Mouse (Mus musculus) limb, embryonic 15.5 days (tissue): ENCODE measurements around the gene Ift27. TPM values are rescaled to one million over a fixed set of nuclear protein-coding genes. Genes with fewer than 3 reads are reported as not detected.
A peak's percentile ranks its signal among the peaks of the same experiment; 100 is the strongest.

Experiments used
- ATAC-seq: fragments of 200-750 bp; cut with Nextera tagmentation; 2 replicates; pipeline ENCODE4 v1.8.0; 2017; ENCODE audit warnings: low read depth, moderate TSS enrichment; ENCODE audit not compliant: insufficient number of reproducible peaks, low FRiP score, low TSS enrichment
- H3K27ac ChIP-seq: fragments of 300-500 bp; sonication (generic); 2 replicates; pipeline ENCODE4 v1.5.1; 2015; ENCODE audit warnings: moderate library complexity, mild to moderate bottlenecking, inconsistent platforms
- H3K27me3 ChIP-seq: fragments of 300-500 bp; sonication (generic); 2 replicates; pipeline ENCODE4 v1.6.1; 2015; ENCODE audit warnings: inconsistent platforms
- H3K36me3 ChIP-seq: fragments of 300-500 bp; sonication (generic); 2 replicates; pipeline ENCODE4 v1.6.1; 2015; ENCODE audit warnings: inconsistent platforms
- H3K4me1 ChIP-seq: fragments of 300-500 bp; sonication (generic); 2 replicates; pipeline ENCODE4 v1.6.1; 2015; ENCODE audit warnings: inconsistent platforms
- H3K4me2 ChIP-seq: fragments of 300-500 bp; sonication (generic); 2 replicates; pipeline ENCODE4 v1.6.1; 2015; ENCODE audit warnings: mild to moderate bottlenecking, inconsistent platforms
- H3K4me3 ChIP-seq: fragments of 300-500 bp; sonication (generic); 2 replicates; pipeline ENCODE4 v1.5.1; 2015; ENCODE audit warnings: mild to moderate bottlenecking, inconsistent platforms
- H3K9ac ChIP-seq: fragments of 300-500 bp; sonication (generic); 2 replicates; pipeline ENCODE4 v1.6.1; 2015; ENCODE audit warnings: inconsistent platforms
- H3K9me3 ChIP-seq: fragments of 300-500 bp; sonication (generic); 2 replicates; pipeline ENCODE4 v1.6.1; 2016; ENCODE audit warnings: inconsistent platforms
- WGBS: fragments of 180-500 bp; shearing (Covaris S2); methylation state at CpG from one replicate; pipeline ENCODE4 v1.1.7; 2015; 5-methylcytosine and 5-hydroxymethylcytosine counted together
- polyA plus RNA-seq: library from polyadenylated mRNA; unstranded; fragments of >200 nt; fragmentation: Nextera tagmentation; extraction: Ambion mirVana; gene quantifications from 2 replicates; pipeline ENCODE4 v1.2.1, GENCODE M21; 2015

Gene Ift27
- polyA plus RNA-seq, 1 experiment from 2014 or later: 83.1 TPM

- Histone ChIP-seq H3K36me3 (no peaks in the 10 kb centered on the region), H3K9me3 (no peaks in the 10 kb centered on the region), H3K27me3 (peaks cover 7% of the 10 kb centered on the region; the same call in 1 of the 2 replicates), H3K27ac (no peak overlapping the region), H3K4me3 (no peak overlapping the region), H3K4me1 (no peaks in the 10 kb centered on the region; the same call in 1 of the 2 replicates), H3K4me2 (no peak overlapping the region), H3K9ac (no peak overlapping the region)
- ATAC-seq: no peak
- 41% methylated on average over 5 of the region's 5 CpGs for WGBS
Observed at GRCm38 (mm10) chr15:78186906-78187305, 13.0 kb upstream of the Ift27 start.

GRCm38 (mm10) chr15:78185609-78186008, 11.7 kb upstream of the Ift27 start:
- no peak overlapping the region for H3K9ac ChIP-seq
- no peak for ATAC-seq
- WGBS: 89% methylated on average over 4 of the region's 4 CpGs
- H3K27ac ChIP-seq: no peak overlapping the region
- no peak overlapping the region for H3K4me2 ChIP-seq
- no peaks in the 10 kb centered on the region for H3K9me3 ChIP-seq
- no peak overlapping the region for H3K4me3 ChIP-seq
- H3K4me1 ChIP-seq: no peaks in the 10 kb centered on the region; the same call in 1 of the 2 replicates
- peaks cover 7% of the 10 kb centered on the region; the same call in 1 of the 2 replicates for H3K27me3 ChIP-seq
- no peaks in the 10 kb centered on the region for H3K36me3 ChIP-seq

- Histone ChIP-seq H3K27ac (no peak overlapping the region), H3K27me3 (peaks cover 7% of the 10 kb centered on the region; the same call in 1 of the 2 replicates), H3K4me1 (no peaks in the 10 kb centered on the region; the same call in 1 of the 2 replicates), H3K4me2 (no peak overlapping the region), H3K9ac (no peak overlapping the region), H3K4me3 (no peak overlapping the region), H3K9me3 (no peaks in the 10 kb centered on the region), H3K36me3 (no peaks in the 10 kb centered on the region)
- WGBS: 4% methylated on average over 10 of the region's 10 CpGs
- no peak for ATAC-seq
Observed at GRCm38 (mm10) chr15:78184855-78185254, 10.9 kb upstream of the Ift27 start.

GRCm38 (mm10) chr15:78181701-78182405, 7.9 kb upstream of the Ift27 start:
- ATAC-seq: no peak
- Histone ChIP-seq H3K27ac (no peak overlapping the region), H3K4me2 (no peak overlapping the region), H3K27me3 (peaks cover 7% of the 10 kb centered on the region; the same call in 1 of the 2 replicates), H3K9ac (no peak overlapping the region), H3K36me3 (no peaks in the 10 kb centered on the region), H3K4me1 (no peaks in the 10 kb centered on the region; the same call in 1 of the 2 replicates), H3K9me3 (no peaks in the 10 kb centered on the region), H3K4me3 (no peak overlapping the region)
- 33% methylated on average over 8 of the region's 8 CpGs for WGBS

GRCm38 (mm10) chr15:78179775-78180174, 5.9 kb upstream of the Ift27 start:
- H3K4me1 ChIP-seq: peaks cover 2% of the 10 kb centered on the region; the same call in 1 of the 2 replicates
- H3K36me3 ChIP-seq: no peaks in the 10 kb centered on the region
- H3K27ac ChIP-seq: no peak overlapping the region
- ATAC-seq: no peak
- H3K27me3 ChIP-seq: peaks cover 7% of the 10 kb centered on the region; the same call in 1 of the 2 replicates
- 0 out of 2 replicates have a peak overlapping the region, but pooled peaks have one; percentile 4 for H3K9ac ChIP-seq
- WGBS: 54% methylated on average over 3 of the region's 3 CpGs
- H3K9me3 ChIP-seq: no peaks in the 10 kb centered on the region
- no peak overlapping the region for H3K4me3 ChIP-seq
- H3K4me2 ChIP-seq: no peak overlapping the region

- Histone ChIP-seq H3K4me3 (no peak overlapping the region), H3K27ac (no peak overlapping the region), H3K27me3 (no peaks in the 10 kb centered on the region), H3K9me3 (no peaks in the 10 kb centered on the region), H3K36me3 (no peaks in the 10 kb centered on the region), H3K4me2 (no peak overlapping the region), H3K9ac (no peak overlapping the region), H3K4me1 (peaks cover 8% of the 10 kb centered on the region)
- WGBS: 5% methylated on average over 9 of the region's 9 CpGs
- no peak for ATAC-seq
Observed at GRCm38 (mm10) chr15:78178397-78178796, 4.5 kb upstream of the Ift27 start.

- H3K27me3 ChIP-seq: no peaks in the 10 kb centered on the region
- ATAC-seq: no peak
- H3K9ac ChIP-seq: no peak overlapping the region
- WGBS: 57% methylated on average over 10 of the region's 10 CpGs
- no peaks in the 10 kb centered on the region for H3K36me3 ChIP-seq
- no peak overlapping the region for H3K27ac ChIP-seq
- H3K4me1 ChIP-seq: peaks cover 17% of the 10 kb centered on the region
- H3K4me3 ChIP-seq: no peak overlapping the region
- no peak overlapping the region for H3K4me2 ChIP-seq
- H3K9me3 ChIP-seq: no peaks in the 10 kb centered on the region
Observed at GRCm38 (mm10) chr15:78177257-78177656, 3.4 kb upstream of the Ift27 start.

- Histone ChIP-seq H3K27ac (no peak overlapping the region), H3K4me2 (peak overlapping the region; percentile 51), H3K27me3 (no peaks in the 10 kb centered on the region), H3K9me3 (no peaks in the 10 kb centered on the region), H3K9ac (no peak overlapping the region), H3K4me1 (peaks cover 17% of the 10 kb centered on the region), H3K36me3 (no peaks in the 10 kb centered on the region), H3K4me3 (peak overlapping the region; percentile 63)
- 76% methylated on average over 6 of the region's 6 CpGs for WGBS
- ATAC-seq: no peak
Observed at GRCm38 (mm10) chr15:78174887-78175245, 959 bp upstream of the Ift27 start.

GRCm38 (mm10) chr15:78172899-78173817, 749 bp downstream of the Ift27 start:
- 25% methylated on average over 26 of the region's 26 CpGs for WGBS
- no peaks in the 10 kb centered on the region for H3K36me3 ChIP-seq
- H3K4me2 ChIP-seq: peak overlapping the region; percentile 86
- peaks cover 17% of the 10 kb centered on the region for H3K4me1 ChIP-seq
- no peaks in the 10 kb centered on the region for H3K9me3 ChIP-seq
- H3K9ac ChIP-seq: peak overlapping the region; percentile 53
- H3K4me3 ChIP-seq: peak overlapping the region; percentile 63
- ATAC-seq: no peak
- no peak overlapping the region for H3K27ac ChIP-seq
- no peaks in the 10 kb centered on the region for H3K27me3 ChIP-seq

- no peak overlapping the region for H3K4me2 ChIP-seq
- no peaks in the 10 kb centered on the region for H3K27me3 ChIP-seq
- no peak overlapping the region for H3K4me3 ChIP-seq
- H3K27ac ChIP-seq: no peak overlapping the region
- ATAC-seq: no peak
- no peak overlapping the region for H3K9ac ChIP-seq
- H3K4me1 ChIP-seq: peaks cover 17% of the 10 kb centered on the region
- H3K36me3 ChIP-seq: no peaks in the 10 kb centered on the region
- 72% methylated on average over 11 of the region's 11 CpGs for WGBS
- H3K9me3 ChIP-seq: no peaks in the 10 kb centered on the region
Observed at GRCm38 (mm10) chr15:78172256-78172898, 1.5 kb downstream of the Ift27 start.

GRCm38 (mm10) chr15:78171651-78172050, 2.3 kb downstream of the Ift27 start:
- no peak overlapping the region for H3K4me3 ChIP-seq
- ATAC-seq: no peak
- no peaks in the 10 kb centered on the region for H3K27me3 ChIP-seq
- H3K36me3 ChIP-seq: peaks cover under 1% of the 10 kb centered on the region; the same call in 1 of the 2 replicates
- no peaks in the 10 kb centered on the region for H3K9me3 ChIP-seq
- no peak overlapping the region for H3K4me2 ChIP-seq
- 92% methylated on average over 10 of the region's 10 CpGs for WGBS
- no peak overlapping the region for H3K27ac ChIP-seq
- H3K4me1 ChIP-seq: peaks cover 17% of the 10 kb centered on the region
- no peak overlapping the region for H3K9ac ChIP-seq
